Mouse (Mus musculus) ES-Bruce4 (cell line): Measurements from ENCODE around the gene Kcnh2.

Experiments
- CTCF ChIP-seq: IDR thresholded peaks from one replicate; pipeline ENCODE4 v1.8.1; 2011; ENCODE audit warnings: low read depth, low read length
- POLR2A ChIP-seq: IDR thresholded peaks from one replicate; pipeline ENCODE4 v1.8.1; 2011; ENCODE audit warnings: low read length; ENCODE audit not compliant: insufficient read depth

DNA sequence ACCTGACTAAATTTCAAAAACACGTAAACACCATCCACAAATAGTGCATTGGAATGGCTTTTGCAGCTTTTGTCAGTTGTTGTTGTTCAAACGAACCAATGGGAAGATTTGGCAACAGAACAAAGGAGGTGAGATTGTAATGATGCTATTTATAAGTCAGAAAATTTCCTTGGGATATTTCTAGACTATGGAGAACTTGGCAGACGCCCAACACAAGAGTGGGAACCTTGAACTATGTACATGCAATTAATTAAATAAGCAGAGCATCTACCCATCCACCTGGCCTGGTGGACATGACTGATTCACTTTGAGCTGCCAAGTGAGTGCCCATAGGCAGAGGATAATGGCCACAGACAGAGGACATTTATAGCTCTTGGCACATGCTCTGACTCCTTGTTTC is 59.5 kb downstream of the Kcnh2 start:
- TF ChIP-seq POLR2A (no peak), CTCF (no peak)
